Mouse (Mus musculus) limb, embryonic 10.5 days (tissue): ENCODE measurements around the gene Npas3. TPM values are rescaled to one million over a fixed set of nuclear protein-coding genes. Genes with fewer than 3 reads are reported as not detected.
A peak's percentile ranks its signal among the peaks of the same experiment; 100 is the strongest.

Source experiments
- DNase-seq: peaks from one replicate; pipeline ENCODE4 v3.0.0-alpha.2; 2017; ENCODE audit warnings: low spot score
- H3K27ac ChIP-seq: fragments of 300-500 bp; sonication (generic); 2 replicates; pipeline ENCODE4 v1.5.1; 2016; ENCODE audit warnings: mild to moderate bottlenecking
- H3K27me3 ChIP-seq: fragments of 300-500 bp; sonication (generic); 2 replicates; pipeline ENCODE4 v1.6.1; 2016; ENCODE audit warnings: low read depth, mild to moderate bottlenecking; ENCODE audit not compliant: poor library complexity, severe bottlenecking
- H3K36me3 ChIP-seq: fragments of 300-500 bp; sonication (generic); 2 replicates; pipeline ENCODE4 v1.6.1; 2016; ENCODE audit warnings: mild to moderate bottlenecking, moderate library complexity
- H3K4me1 ChIP-seq: fragments of 300-500 bp; sonication (generic); 2 replicates; pipeline ENCODE4 v1.6.1; 2016
- H3K4me3 ChIP-seq: fragments of 300-500 bp; sonication (generic); 2 replicates; pipeline ENCODE4 v1.5.1; 2016; ENCODE audit warnings: mild to moderate bottlenecking, moderate library complexity
- H3K9me3 ChIP-seq: fragments of 300-500 bp; sonication (generic); replicated peaks from 2 replicates; pipeline ENCODE4 v1.6.1; 2016; ENCODE audit warnings: mild to moderate bottlenecking
- whole genome bisulfite sequencing: fragments of 180-500 bp; shearing (Covaris S2); methylation state at CpG from one replicate; pipeline ENCODE4 v1.1.7; 2016; 5-methylcytosine and 5-hydroxymethylcytosine counted together
- polyA plus RNA-seq: library from polyadenylated mRNA; unstranded; fragments of >200 nt; fragmentation: Nextera tagmentation; extraction: Ambion mirVana; gene quantifications from 2 replicates; pipeline ENCODE4 v1.2.1, GENCODE M21; 2016

Gene Npas3
- polyA plus RNA-seq, 1 experiment from 2014 or later: 0.91 TPM

- Histone ChIP-seq H3K36me3 (no peaks in the 10 kb centered on the region), H3K4me3 (no peak overlapping the region), H3K4me1 (peaks cover 6% of the 10 kb centered on the region), H3K27me3 (no peaks in the 10 kb centered on the region), H3K27ac (no peak overlapping the region), H3K9me3 (no peaks in the 10 kb centered on the region)
- no peak for DNase-seq
- 35% methylated on average over 2 of the region's 2 CpGs for WGBS
These were observed 68.2 kb downstream of the Npas3 start for GRCm38 (mm10) chr12:53316715-53317114.

- H3K9me3 ChIP-seq: no peaks in the 10 kb centered on the region
- H3K36me3 ChIP-seq: no peaks in the 10 kb centered on the region
- H3K27me3 ChIP-seq: no peaks in the 10 kb centered on the region
- WGBS: 69% methylated on average over 3 of the region's 3 CpGs
- H3K27ac ChIP-seq: no peak overlapping the region
- H3K4me1 ChIP-seq: peaks cover 6% of the 10 kb centered on the region
- no peak overlapping the region for H3K4me3 ChIP-seq
- no peak for DNase-seq
These were observed 69.3 kb downstream of the Npas3 start for GRCm38 (mm10) chr12:53317801-53318200.

- peaks cover 6% of the 10 kb centered on the region for H3K4me1 ChIP-seq
- H3K27ac ChIP-seq: no peak overlapping the region
- no peak for DNase-seq
- no peaks in the 10 kb centered on the region for H3K36me3 ChIP-seq
- no peaks in the 10 kb centered on the region for H3K27me3 ChIP-seq
- H3K9me3 ChIP-seq: no peaks in the 10 kb centered on the region
- WGBS: 85% methylated on average over 2 of the region's 2 CpGs
- no peak overlapping the region for H3K4me3 ChIP-seq
These were observed 72.0 kb downstream of the Npas3 start for GRCm38 (mm10) chr12:53320526-53320925.

- no peak overlapping the region for H3K27ac ChIP-seq
- WGBS: 55% methylated on average over 12 of the region's 12 CpGs
- H3K4me1 ChIP-seq: peaks cover 6% of the 10 kb centered on the region
These were observed 72.5 kb downstream of the Npas3 start for GRCm38 (mm10) chr12:53321018-53321417.

GRCm38 (mm10) chr12:53321944-53322343 is 73.5 kb downstream of the Npas3 start:
- H3K27me3 ChIP-seq: no peaks in the 10 kb centered on the region
- H3K4me1 ChIP-seq: peaks cover 6% of the 10 kb centered on the region
- H3K27ac ChIP-seq: no peak overlapping the region
- H3K36me3 ChIP-seq: no peaks in the 10 kb centered on the region
- WGBS: 83% methylated on average over 2 of the region's 2 CpGs
- H3K9me3 ChIP-seq: no peaks in the 10 kb centered on the region
- no peak overlapping the region for H3K4me3 ChIP-seq
- no peak for DNase-seq

More at GRCm38 (mm10) chr12:53321018-53321417, 72.5 kb downstream of the Npas3 start:
- H3K36me3 ChIP-seq: no peaks in the 10 kb centered on the region
- H3K9me3 ChIP-seq: no peaks in the 10 kb centered on the region
- no peak overlapping the region for H3K4me3 ChIP-seq
- no peaks in the 10 kb centered on the region for H3K27me3 ChIP-seq
- no peak for DNase-seq

- Histone ChIP-seq H3K27ac (no peak overlapping the region), H3K27me3 (no peaks in the 10 kb centered on the region), H3K9me3 (no peaks in the 10 kb centered on the region), H3K36me3 (no peaks in the 10 kb centered on the region), H3K4me3 (no peak overlapping the region), H3K4me1 (peaks cover 21% of the 10 kb centered on the region)
- WGBS: 27% methylated on average over 3 of the region's 3 CpGs
- no peak for DNase-seq
These were observed 79.2 kb downstream of the Npas3 start for GRCm38 (mm10) chr12:53327653-53328188.

GRCm38 (mm10) chr12:53328257-53328736 is 79.8 kb downstream of the Npas3 start:
- Histone ChIP-seq H3K27ac (no peak overlapping the region), H3K27me3 (no peaks in the 10 kb centered on the region), H3K9me3 (no peaks in the 10 kb centered on the region), H3K4me3 (no peak overlapping the region), H3K4me1 (peaks cover 21% of the 10 kb centered on the region), H3K36me3 (no peaks in the 10 kb centered on the region)
- no peak for DNase-seq
- 51% methylated on average over 5 of the region's 5 CpGs for WGBS

- H3K27me3 ChIP-seq: no peaks in the 10 kb centered on the region
- H3K9me3 ChIP-seq: no peaks in the 10 kb centered on the region
- no peak overlapping the region for H3K4me3 ChIP-seq
- no peaks in the 10 kb centered on the region for H3K36me3 ChIP-seq
- DNase-seq: no peak
- H3K4me1 ChIP-seq: peaks cover 21% of the 10 kb centered on the region
- no peak overlapping the region for H3K27ac ChIP-seq
- WGBS: 81% methylated on average over 6 of the region's 6 CpGs
These were observed 81.7 kb downstream of the Npas3 start for GRCm38 (mm10) chr12:53330141-53330540.

GRCm38 (mm10) chr12:53331391-53331790 is 82.9 kb downstream of the Npas3 start:
- Histone ChIP-seq H3K36me3 (no peaks in the 10 kb centered on the region), H3K27me3 (no peaks in the 10 kb centered on the region), H3K4me1 (peaks cover 21% of the 10 kb centered on the region), H3K27ac (no peak overlapping the region), H3K4me3 (no peak overlapping the region), H3K9me3 (no peaks in the 10 kb centered on the region)
- DNase-seq: no peak
- WGBS: 88% methylated on average over 9 of the region's 9 CpGs

- peaks cover 21% of the 10 kb centered on the region for H3K4me1 ChIP-seq
- H3K4me3 ChIP-seq: no peak overlapping the region
- 91% methylated on average over 3 of the region's 3 CpGs for WGBS
- DNase-seq: no peak
- no peaks in the 10 kb centered on the region for H3K27me3 ChIP-seq
- no peaks in the 10 kb centered on the region for H3K9me3 ChIP-seq
- no peaks in the 10 kb centered on the region for H3K36me3 ChIP-seq
- no peak overlapping the region for H3K27ac ChIP-seq
These were observed 83.3 kb downstream of the Npas3 start for GRCm38 (mm10) chr12:53331800-53332199.

- Histone ChIP-seq H3K36me3 (no peaks in the 10 kb centered on the region), H3K4me3 (no peak overlapping the region), H3K27me3 (no peaks in the 10 kb centered on the region), H3K27ac (no peak overlapping the region), H3K9me3 (no peaks in the 10 kb centered on the region), H3K4me1 (peaks cover 14% of the 10 kb centered on the region)
- 81% methylated on average over 2 of the region's 2 CpGs for WGBS
- no peak for DNase-seq
These were observed 84.8 kb downstream of the Npas3 start for GRCm38 (mm10) chr12:53333251-53333650.

- Histone ChIP-seq H3K9me3 (no peaks in the 10 kb centered on the region), H3K36me3 (no peaks in the 10 kb centered on the region), H3K4me3 (no peak overlapping the region), H3K4me1 (0 out of 2 replicates have a peak, but pooled peaks cover 7% of the 10 kb centered on the region), H3K27ac (no peak overlapping the region), H3K27me3 (no peaks in the 10 kb centered on the region)
- DNase-seq: peak; percentile 31
- 65% methylated on average over 14 of the region's 14 CpGs for WGBS
These were observed 90.0 kb downstream of the Npas3 start for GRCm38 (mm10) chr12:53338349-53338948.

- no peak overlapping the region for H3K4me3 ChIP-seq
- 85% methylated on average over 9 of the region's 9 CpGs for WGBS
- no peak for DNase-seq
- H3K36me3 ChIP-seq: no peaks in the 10 kb centered on the region
- no peaks in the 10 kb centered on the region for H3K27me3 ChIP-seq
- H3K4me1 ChIP-seq: 0 out of 2 replicates have a peak, but pooled peaks cover 7% of the 10 kb centered on the region
- no peak overlapping the region for H3K27ac ChIP-seq
- no peaks in the 10 kb centered on the region for H3K9me3 ChIP-seq
These were observed 94.3 kb downstream of the Npas3 start for GRCm38 (mm10) chr12:53342741-53343140.
